Mouse (Mus musculus): ENCODE results near the gene Arl4d.
"Not testable (repeated sequence)": the region's sequence is repeated elsewhere in the genome, so short reads cannot be mapped to it uniquely, and the experiment has no call there.

GRCm38 (mm10) chr11:101640857-101641709 is 24.3 kb upstream of the Arl4d start:
- TF ChIP-seq CTCF, EP300 (IDR thresholded peaks at IDR 0.05; ENCODE audit: low read depth): not testable (repeated sequence)
